Mouse (Mus musculus) intestine, embryonic 16.5 days (tissue): ENCODE data around the gene Lrp1. TPM values are rescaled to one million over a fixed set of nuclear protein-coding genes. Genes with fewer than 3 reads are reported as not detected.

Source experiments
- ATAC-seq: fragments of 200-750 bp; cut with Nextera tagmentation; 2 replicates; pipeline ENCODE4 v1.8.0; 2017; ENCODE audit warnings: moderate TSS enrichment, moderate library complexity
- H3K27ac ChIP-seq: fragments of 300-500 bp; sonication (generic); 2 replicates; pipeline ENCODE4 v1.5.1; 2014; ENCODE audit warnings: mild to moderate bottlenecking, low read length
- H3K27me3 ChIP-seq: fragments of 300-500 bp; sonication (generic); replicated peaks from 2 replicates; pipeline ENCODE4 v1.6.1; 2014; ENCODE audit warnings: low read length, control low read depth, mixed read lengths; ENCODE audit not compliant: control insufficient read depth, insufficient read depth
- H3K36me3 ChIP-seq: fragments of 300-500 bp; sonication (generic); 2 replicates; pipeline ENCODE4 v1.6.1; 2014; ENCODE audit warnings: low read length, control low read depth; ENCODE audit not compliant: control insufficient read depth, insufficient read depth
- H3K4me1 ChIP-seq: fragments of 300-500 bp; sonication (generic); 2 replicates; pipeline ENCODE4 v1.6.1; 2014; ENCODE audit warnings: low read length, control low read depth, mixed read lengths; ENCODE audit not compliant: control insufficient read depth, insufficient read depth
- H3K4me2 ChIP-seq: fragments of 300-500 bp; sonication (generic); 2 replicates; pipeline ENCODE4 v1.6.1; 2014; ENCODE audit warnings: low read depth, low read length, control low read depth
- H3K4me3 ChIP-seq: fragments of 300-500 bp; sonication (generic); 2 replicates; pipeline ENCODE4 v1.5.1; 2014; ENCODE audit warnings: mild to moderate bottlenecking, low read length
- H3K9ac ChIP-seq: fragments of 300-500 bp; sonication (generic); 2 replicates; pipeline ENCODE4 v1.6.1; 2014; ENCODE audit warnings: low read depth, low read length
- H3K9me3 ChIP-seq: fragments of 300-500 bp; sonication (generic); 2 replicates; pipeline ENCODE4 v1.6.1; 2016; ENCODE audit warnings: low read length, control low read depth; ENCODE audit not compliant: control insufficient read depth
- WGBS: fragments of 180-500 bp; shearing (Covaris S2); extraction: QIAGEN DNeasy Blood & Tissue Kit; methylation state at CpG from one replicate; pipeline ENCODE4 v1.1.7; 2014; 5-methylcytosine and 5-hydroxymethylcytosine counted together
- polyA plus RNA-seq: library from polyadenylated mRNA; unstranded; fragments of >200 nt; fragmentation: Nextera tagmentation; extraction: Ambion mirVana; gene quantifications from 2 replicates; pipeline ENCODE4 v1.2.1, GENCODE M21; 2015

Lrp1 gene
- polyA plus RNA-seq, 1 experiment from 2014 or later: 64.6 TPM

DNA sequence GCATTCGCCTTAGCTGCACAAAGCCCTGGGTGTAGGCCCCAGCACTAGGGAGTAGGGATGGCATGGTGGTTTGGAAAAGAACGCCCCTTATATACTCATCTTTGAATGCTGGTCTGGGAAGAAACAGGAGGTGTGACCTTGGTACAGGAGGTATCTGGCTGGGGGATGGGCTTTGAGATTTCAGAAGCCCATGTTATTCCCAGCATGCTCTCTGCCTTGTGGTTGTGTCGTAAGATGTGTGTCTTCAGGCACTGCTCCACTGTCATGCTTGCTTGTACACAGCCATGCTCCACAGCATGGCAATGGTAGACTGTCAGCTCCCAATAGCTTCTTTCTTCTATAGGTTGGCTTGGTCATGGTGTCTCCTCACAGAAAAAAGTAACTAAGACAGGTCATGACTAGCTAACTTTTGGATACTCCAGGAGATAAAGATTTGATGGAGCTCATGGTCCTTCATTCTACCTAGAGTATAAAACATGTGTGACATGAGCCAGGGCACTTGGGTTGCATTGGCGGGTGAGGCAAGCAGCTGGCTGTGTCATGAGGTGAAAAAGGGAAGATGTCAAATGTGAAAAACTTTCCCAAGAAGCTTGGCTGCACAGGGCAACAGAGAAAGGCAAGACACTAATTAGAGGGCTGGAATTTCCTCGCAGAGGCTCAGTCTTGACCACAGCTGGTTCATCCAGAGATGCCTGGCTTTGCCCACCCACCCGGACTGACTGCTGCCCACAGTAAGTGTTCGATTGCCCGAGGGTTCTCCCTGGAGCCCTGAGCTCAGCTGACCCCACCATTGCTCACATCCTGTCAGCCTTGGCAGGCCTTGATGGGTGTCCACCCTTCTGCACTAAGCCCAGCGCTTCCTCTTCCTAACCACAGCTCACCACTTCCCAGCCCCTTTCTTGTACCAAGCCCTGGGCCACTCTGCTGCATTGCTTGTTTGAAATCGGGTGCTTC, 10.6 kb upstream of the Lrp1 start:
- Histone ChIP-seq H3K4me2 (no peak overlapping the region), H3K27me3 (no peaks in the 10 kb centered on the region), H3K27ac (no peak overlapping the region), H3K9me3 (peaks cover 3% of the 10 kb centered on the region; the same call in 1 of the 2 replicates), H3K4me1 (peaks cover 14% of the 10 kb centered on the region), H3K4me3 (no peak overlapping the region), H3K36me3 (no peaks in the 10 kb centered on the region), H3K9ac (no peak overlapping the region)
- ATAC-seq: no peak
- 83% methylated on average over 10 of the region's 10 CpGs for WGBS

DNA sequence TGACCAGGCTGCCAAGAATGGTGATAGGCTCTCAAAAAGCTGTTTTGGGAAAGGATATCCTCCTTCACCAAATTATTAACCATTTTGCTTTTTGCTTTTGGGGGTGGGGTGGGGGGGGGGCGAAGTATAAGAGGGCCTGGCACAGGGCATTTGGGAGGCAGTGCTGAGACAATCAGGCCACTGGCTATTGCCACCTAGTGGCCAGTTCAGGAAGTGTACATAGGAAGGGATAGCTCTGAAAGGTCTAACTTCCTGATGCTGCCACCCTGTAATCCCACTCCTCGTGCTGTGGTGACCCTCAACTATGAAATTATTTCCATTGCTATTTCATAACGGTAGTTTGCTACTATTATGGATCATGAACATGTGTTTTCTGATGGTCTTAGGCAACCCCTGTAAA, 5.5 kb upstream of the Lrp1 start:
- no peak overlapping the region for H3K9ac ChIP-seq
- H3K9me3 ChIP-seq: peaks cover 3% of the 10 kb centered on the region; the same call in 1 of the 2 replicates
- 84% methylated on average over 3 of the region's 3 CpGs for WGBS
- ATAC-seq: no peak
- no peak overlapping the region for H3K4me2 ChIP-seq
- no peaks in the 10 kb centered on the region for H3K4me1 ChIP-seq
- no peaks in the 10 kb centered on the region for H3K36me3 ChIP-seq
- no peak overlapping the region for H3K4me3 ChIP-seq
- no peak overlapping the region for H3K27ac ChIP-seq
- H3K27me3 ChIP-seq: no peaks in the 10 kb centered on the region

DNA sequence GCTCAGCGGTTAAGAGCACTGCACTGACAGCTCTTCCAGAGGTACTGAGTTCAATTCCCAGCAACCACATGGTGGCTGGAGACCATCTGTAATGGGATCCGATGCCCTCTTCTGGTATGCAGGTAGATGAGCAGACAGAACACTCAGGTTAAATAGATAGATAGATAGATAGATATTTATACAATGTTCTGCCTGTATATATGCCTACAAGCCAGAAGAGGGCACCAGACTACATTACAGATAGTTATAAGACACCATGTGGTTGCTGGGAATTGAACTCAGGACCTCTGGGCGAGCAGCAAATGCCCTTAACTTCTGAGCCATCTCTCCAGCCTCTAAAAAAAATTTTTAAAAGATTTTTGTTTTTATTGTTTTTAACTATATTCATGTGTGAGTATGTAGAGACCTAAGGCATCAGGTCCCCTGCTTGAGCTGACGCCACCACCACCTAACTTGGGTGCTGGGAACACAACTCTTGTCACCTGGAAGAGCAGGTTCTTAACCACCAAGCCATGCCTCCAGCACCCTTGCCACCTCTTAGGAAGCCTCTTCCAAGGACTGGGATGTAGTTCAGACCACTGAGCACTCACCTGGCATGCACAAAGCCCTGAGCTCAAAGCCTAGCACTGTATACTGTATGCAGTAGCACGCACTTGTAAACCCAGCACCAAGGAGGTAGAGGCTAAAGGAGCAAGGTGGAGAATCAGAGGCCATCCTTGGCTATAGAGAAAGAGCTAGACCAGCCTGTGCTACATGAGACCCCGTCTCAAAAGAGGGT, 2.7 kb upstream of the Lrp1 start:
- Histone ChIP-seq H3K9me3 (peaks cover 3% of the 10 kb centered on the region; the same call in 1 of the 2 replicates), H3K9ac (no peak overlapping the region), H3K4me1 (peaks cover 15% of the 10 kb centered on the region), H3K36me3 (no peaks in the 10 kb centered on the region), H3K4me2 (no peak overlapping the region), H3K4me3 (no peak overlapping the region), H3K27me3 (no peaks in the 10 kb centered on the region), H3K27ac (no peak overlapping the region)
- 94% methylated on average over 6 of the region's 6 CpGs for WGBS
- ATAC-seq: no peak

DNA sequence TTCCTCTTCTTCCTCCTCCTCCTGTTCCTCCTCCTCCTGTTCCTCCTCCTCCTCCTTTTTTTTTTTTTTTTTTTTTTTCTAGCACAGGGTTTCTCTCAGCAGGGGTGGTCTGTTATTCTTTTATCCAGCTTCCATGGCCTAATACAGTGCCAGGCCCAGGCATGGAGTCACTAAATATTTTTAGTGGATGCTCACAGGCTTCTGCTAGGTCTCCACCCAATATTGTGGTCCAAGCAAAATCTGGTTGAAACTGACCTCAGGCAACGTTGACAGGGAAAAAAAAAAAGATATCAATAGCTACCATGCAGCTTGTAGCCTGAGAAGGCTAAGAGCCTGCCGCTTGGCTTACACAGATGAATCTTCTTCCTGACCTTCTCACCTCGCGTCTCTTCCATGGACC, 1.7 kb upstream of the Lrp1 start:
- Histone ChIP-seq H3K27ac (no peak overlapping the region), H3K4me2 (no peak overlapping the region), H3K4me3 (no peak overlapping the region), H3K9ac (no peak overlapping the region), H3K27me3 (no peaks in the 10 kb centered on the region), H3K9me3 (peaks cover 3% of the 10 kb centered on the region; the same call in 1 of the 2 replicates), H3K36me3 (no peaks in the 10 kb centered on the region), H3K4me1 (peaks cover 25% of the 10 kb centered on the region)
- WGBS: 67% methylated on average over 4 of the region's 4 CpGs
- no peak for ATAC-seq

DNA sequence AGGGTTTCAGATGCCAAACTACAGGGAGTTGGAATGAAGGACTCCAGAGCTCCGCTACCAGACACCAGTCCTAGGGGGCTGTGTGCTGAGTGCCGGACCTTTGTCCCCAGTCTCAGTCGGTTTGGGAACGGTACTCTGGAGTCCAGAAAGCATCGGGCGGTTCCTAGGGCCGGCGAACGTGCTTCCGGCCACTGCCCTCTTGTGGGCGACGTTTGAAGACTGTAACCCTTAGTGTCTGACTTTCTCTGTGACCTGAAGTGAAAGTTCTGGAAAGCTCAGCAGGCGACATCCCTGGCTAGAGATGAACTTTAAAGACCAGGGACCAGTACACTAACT, 1.1 kb upstream of the Lrp1 start:
- Histone ChIP-seq H3K4me2 (peak overlapping the region; percentile 91), H3K4me3 (peak overlapping the region; percentile 78), H3K27ac (peak overlapping the region; percentile 99), H3K9me3 (peaks cover 3% of the 10 kb centered on the region; the same call in 1 of the 2 replicates), H3K27me3 (no peaks in the 10 kb centered on the region), H3K4me1 (peaks cover 31% of the 10 kb centered on the region), H3K9ac (peak overlapping the region; percentile 87), H3K36me3 (no peaks in the 10 kb centered on the region)
- under 1% methylated on average over 13 of the region's 13 CpGs for WGBS
- peak; percentile 62 for ATAC-seq

DNA sequence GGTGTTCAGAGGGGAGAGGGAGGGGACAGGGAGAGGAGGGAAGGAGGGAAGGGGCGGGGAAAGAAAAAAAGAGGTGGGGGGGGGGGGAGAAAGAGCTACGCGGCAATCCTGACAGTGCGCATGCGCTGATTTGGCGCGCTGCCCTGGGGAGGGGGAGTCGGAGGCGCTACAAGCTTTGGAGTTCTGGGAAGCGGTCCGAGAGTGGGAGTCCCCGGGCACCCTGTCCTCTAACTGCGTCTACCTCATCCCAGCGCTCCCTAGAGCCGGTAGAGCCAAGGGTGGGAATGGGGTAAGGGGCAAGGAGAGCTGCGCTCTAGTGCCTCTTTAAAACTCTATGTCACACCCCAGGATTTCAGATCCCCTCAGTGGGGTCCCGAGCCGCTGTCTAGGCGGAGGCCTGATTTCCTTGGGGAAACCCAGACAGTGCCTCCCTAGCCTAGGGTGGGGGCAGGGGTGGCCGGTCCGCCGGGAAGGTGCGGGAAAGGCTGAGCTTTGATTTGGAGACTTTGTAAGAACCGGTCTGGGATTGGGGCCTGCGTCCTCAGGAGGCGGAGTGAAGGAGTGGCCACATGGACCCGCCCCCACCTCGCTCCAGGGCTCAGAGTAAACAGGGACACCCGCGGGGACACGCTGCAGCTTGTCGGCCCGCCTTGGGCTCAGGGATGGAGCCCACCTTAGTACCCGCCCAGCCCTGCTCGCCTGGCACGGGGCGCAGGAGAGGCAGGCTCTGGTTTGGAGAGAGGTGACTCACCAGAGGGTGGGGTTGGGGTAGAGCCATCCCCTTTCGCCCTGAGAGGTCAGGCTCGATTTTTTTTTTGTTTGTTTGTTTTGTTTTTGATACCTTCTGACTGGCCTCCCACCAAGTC, 476 bp upstream of the Lrp1 start:
- Histone ChIP-seq H3K36me3 (no peaks in the 10 kb centered on the region), H3K4me3 (peak overlapping the region; percentile 78), H3K9me3 (no peaks in the 10 kb centered on the region; the same call in 1 of the 2 replicates), H3K9ac (peak overlapping the region; percentile 87), H3K4me1 (peaks cover 35% of the 10 kb centered on the region), H3K27ac (peak overlapping the region; percentile 99), H3K27me3 (no peaks in the 10 kb centered on the region), H3K4me2 (peak overlapping the region; percentile 91)
- under 1% methylated on average over 34 of the region's 39 CpGs for WGBS
- ATAC-seq: peak; percentile 90

DNA sequence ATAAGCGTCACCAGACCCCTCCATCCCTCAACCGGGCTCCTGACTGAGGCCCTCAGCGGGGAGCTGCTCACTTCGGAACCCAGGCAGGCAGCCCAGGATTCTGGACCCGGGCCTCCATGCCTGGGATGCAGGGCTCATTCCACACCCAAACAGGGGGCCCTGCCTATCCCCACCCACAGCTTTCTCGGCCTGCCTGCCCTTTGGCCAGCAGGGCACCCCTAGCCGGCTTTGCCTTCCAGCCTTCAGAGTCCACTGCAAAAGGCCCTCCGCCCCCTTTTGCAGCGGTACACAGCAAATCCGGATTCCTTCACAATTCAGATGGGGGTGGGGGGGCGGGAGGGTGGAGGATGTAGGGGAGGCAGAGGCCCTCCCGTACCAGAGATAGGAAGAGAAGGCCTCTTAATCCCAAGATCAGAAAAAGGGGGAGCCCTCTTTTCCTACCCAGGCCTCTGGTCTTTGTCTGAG, 975 bp downstream of the Lrp1 start:
- Histone ChIP-seq H3K4me1 (peaks cover 48% of the 10 kb centered on the region), H3K27ac (peak overlapping the region; percentile 99)

DNA sequence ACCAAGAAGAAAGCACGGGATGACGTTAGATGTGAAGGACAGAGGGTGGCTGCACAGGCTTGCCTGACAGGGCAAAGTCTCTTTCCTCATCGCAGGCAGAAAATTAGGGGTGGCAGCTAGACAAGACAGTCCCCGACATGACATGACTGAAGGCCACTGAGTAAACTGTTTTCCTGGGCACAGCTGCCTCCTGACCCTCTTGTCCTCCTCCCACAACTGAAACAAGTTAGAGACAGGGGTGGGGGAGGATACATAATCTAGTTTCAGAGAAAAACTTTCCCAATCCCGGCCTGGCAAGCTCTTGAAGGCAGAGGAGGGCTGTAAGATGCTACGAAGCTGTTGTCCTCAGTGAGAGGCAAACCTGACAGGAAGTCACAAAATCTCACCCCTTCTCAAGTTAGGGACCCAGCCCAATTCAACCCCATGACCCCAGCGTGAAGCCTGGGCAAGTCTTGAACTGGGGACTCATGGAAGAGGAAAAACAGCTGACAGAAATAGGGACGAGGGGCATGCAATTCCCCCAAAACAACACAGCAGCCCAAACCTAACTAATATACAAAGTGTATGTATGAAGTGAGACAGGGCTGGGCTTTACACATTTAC, 1.7 kb downstream of the Lrp1 start:
- 25% methylated on average over 8 of the region's 8 CpGs for WGBS
- Histone ChIP-seq H3K9me3 (no peaks in the 10 kb centered on the region), H3K4me1 (peaks cover 55% of the 10 kb centered on the region), H3K27me3 (no peaks in the 10 kb centered on the region), H3K9ac (peak overlapping the region; percentile 87), H3K36me3 (no peaks in the 10 kb centered on the region), H3K27ac (peak overlapping the region; percentile 99), H3K4me3 (peak overlapping the region; percentile 78), H3K4me2 (peak overlapping the region; percentile 91)
- ATAC-seq: no peak

More for the DNA sequence above, 975 bp downstream of the Lrp1 start:
- Histone ChIP-seq H3K9ac (peak overlapping the region; percentile 87), H3K9me3 (no peaks in the 10 kb centered on the region), H3K36me3 (no peaks in the 10 kb centered on the region), H3K4me2 (peak overlapping the region; percentile 91), H3K4me3 (peak overlapping the region; percentile 78), H3K27me3 (no peaks in the 10 kb centered on the region)
- 6% methylated on average over 12 of the region's 12 CpGs for WGBS
- peak; percentile 3; the same call in 1 of the 2 replicates for ATAC-seq
